Comparison of ENCODE assay signal across 8 mouse cellular contexts in genomic region chr8:71404951-71405351, GRCm38 (mm10). TPM values are rescaled to one million over a fixed set of nuclear protein-coding genes. Genes with fewer than 3 reads are reported as not detected.
DNase-seq lines count a peak whose midpoint lies in the region; ATAC-seq and TF ChIP-seq lines count a peak whose summit lies in the region.

No protein-coding gene starts in this region.

- H3K4me2 ChIP-seq in forebrain, embryonic 11.5 days (ENCODE audit: low read depth, low read length, severe bottlenecking) = peak overlapping the region; percentile 88; the same call in 1 of the 2 replicates
- H3K4me2 ChIP-seq in forebrain, postnatal 0 days (ENCODE audit: low read depth) = no peak overlapping the region
- peak overlapping the region; percentile 83; the same call in 1 of the 2 replicates for H3K4me2 ChIP-seq in midbrain, embryonic 12.5 days (replicated peaks)
- H3K4me2 ChIP-seq in midbrain, embryonic 16.5 days (ENCODE audit: low read length) = no peak overlapping the region; the same call in 1 of the 2 replicates

- no peaks in the 10 kb centered on the region for H3K9me3 ChIP-seq in forebrain, embryonic 11.5 days (ENCODE audit: control insufficient read depth, low read length)
- H3K9me3 ChIP-seq in forebrain, postnatal 0 days (ENCODE audit: low read length) = no peaks in the 10 kb centered on the region
- H3K9me3 ChIP-seq in midbrain, embryonic 12.5 days = no peaks in the 10 kb centered on the region
- no peaks in the 10 kb centered on the region for H3K9me3 ChIP-seq in midbrain, embryonic 16.5 days (replicated peaks; ENCODE audit: control insufficient read depth, low read length, poor library complexity, severe bottlenecking)

- H3K27ac ChIP-seq in forebrain, embryonic 11.5 days (ENCODE audit: low read depth, low read length) = no peak overlapping the region
- no peak overlapping the region for H3K27ac ChIP-seq in forebrain, postnatal 0 days (ENCODE audit: low read depth, low read length)
- H3K27ac ChIP-seq in midbrain, embryonic 12.5 days (replicated peaks) = no peak overlapping the region
- H3K27ac ChIP-seq in midbrain, embryonic 16.5 days (ENCODE audit: low read length) = no peak overlapping the region

- peaks cover 6% of the 10 kb centered on the region; the same call in 1 of the 2 replicates for H3K4me1 ChIP-seq in forebrain, embryonic 11.5 days (replicated peaks; ENCODE audit: control insufficient read depth, insufficient read depth, low read length)
- H3K4me1 ChIP-seq in forebrain, postnatal 0 days (ENCODE audit: insufficient read depth) = peaks cover 6% of the 10 kb centered on the region; the same call in 1 of the 2 replicates
- H3K4me1 ChIP-seq in midbrain, embryonic 12.5 days = peaks cover 25% of the 10 kb centered on the region
- peaks cover 13% of the 10 kb centered on the region; the same call in 1 of the 2 replicates for H3K4me1 ChIP-seq in midbrain, embryonic 16.5 days (ENCODE audit: control insufficient read depth, insufficient read depth, low read length)

- WGBS in forebrain, embryonic 11.5 days = 88% methylated on average over 9 of the region's 9 CpGs
- WGBS in forebrain, postnatal 0 days = 83% methylated on average over 9 of the region's 9 CpGs
- 90% methylated on average over 9 of the region's 9 CpGs for WGBS in midbrain, embryonic 12.5 days
- 91% methylated on average over 9 of the region's 9 CpGs for WGBS in midbrain, embryonic 16.5 days

- no peaks in the 10 kb centered on the region for H3K27me3 ChIP-seq in forebrain, embryonic 11.5 days (ENCODE audit: control insufficient read depth, insufficient read depth, low read length)
- no peaks in the 10 kb centered on the region for H3K27me3 ChIP-seq in forebrain, postnatal 0 days (ENCODE audit: insufficient read depth, low read length)
- H3K27me3 ChIP-seq in midbrain, embryonic 12.5 days = no peaks in the 10 kb centered on the region
- no peaks in the 10 kb centered on the region for H3K27me3 ChIP-seq in midbrain, embryonic 16.5 days (ENCODE audit: control insufficient read depth, insufficient read depth, low read depth, low read length)

- H3K4me3 ChIP-seq in forebrain, embryonic 11.5 days (ENCODE audit: low read depth, low read length) = no peak overlapping the region
- no peak overlapping the region for H3K4me3 ChIP-seq in forebrain, postnatal 0 days (ENCODE audit: low read depth, low read length)
- H3K4me3 ChIP-seq in midbrain, embryonic 12.5 days = no peak overlapping the region
- no peak overlapping the region for H3K4me3 ChIP-seq in midbrain, embryonic 16.5 days (ENCODE audit: low read depth, low read length)

- H3K9ac ChIP-seq in forebrain, embryonic 11.5 days (ENCODE audit: low read length) = no peak overlapping the region
- H3K9ac ChIP-seq in forebrain, postnatal 0 days = no peak overlapping the region
- H3K9ac ChIP-seq in midbrain, embryonic 12.5 days (replicated peaks) = no peak overlapping the region
- no peak overlapping the region for H3K9ac ChIP-seq in midbrain, embryonic 16.5 days (ENCODE audit: low read depth, low read length)

- TF ChIP-seq CTCF in forebrain, postnatal 0 days (IDR thresholded peaks at IDR 0.05; ENCODE audit: low read depth) = no peak

- ATAC-seq in forebrain, embryonic 11.5 days (replicated peaks; ENCODE audit: low FRiP score) = no peak
- no peak for ATAC-seq in forebrain, postnatal 0 days
- no peak for ATAC-seq in midbrain, embryonic 12.5 days (ENCODE audit: low FRiP score, low read depth)
- no peak for ATAC-seq in midbrain, embryonic 16.5 days
- ATAC-seq in inflammation-experienced regulatory T-cells, adult 6 months = no peak

- H3K36me3 ChIP-seq in forebrain, embryonic 11.5 days (ENCODE audit: control insufficient read depth, insufficient read depth, low read length) = peaks cover 6% of the 10 kb centered on the region; the same call in 1 of the 2 replicates
- peaks cover 3% of the 10 kb centered on the region for H3K36me3 ChIP-seq in forebrain, postnatal 0 days (ENCODE audit: insufficient read depth)
- H3K36me3 ChIP-seq in midbrain, embryonic 12.5 days = peaks cover 41% of the 10 kb centered on the region
- no peaks in the 10 kb centered on the region for H3K36me3 ChIP-seq in midbrain, embryonic 16.5 days (ENCODE audit: control insufficient read depth, insufficient read depth, low read length)

- no peak for DNase-seq in forebrain, embryonic 11.5 days (ENCODE audit: low spot score)
- no peak for DNase-seq in forebrain, postnatal 0 days
- peak; percentile 51 for DNase-seq in kidney, postnatal 14 days
- no peak for DNase-seq in testis, postnatal 14 days (ENCODE audit: low spot score)
- no peak for DNase-seq in layer of hippocampus, postnatal 10 days (ENCODE audit: low spot score in 2 of 2)

RNA-seq across cellular contexts. Expression of gene Ankle1, which starts 0.9 kb away (rescaled TPM):
- 38.7 and 42.2 TPM in 2 replicates for polyA plus RNA-seq in forebrain, embryonic 11.5 days (2014; fragmentation: Nextera tagmentation; extraction: Ambion mirVana)
- total RNA-seq in forebrain, postnatal 0 days (2014; rRNA removed) = 0.81 and 2.8 TPM in 2 replicates
- polyA plus RNA-seq in forebrain, postnatal 0 days (2015; fragmentation: Nextera tagmentation; extraction: Ambion mirVana) = 0.97 and 2.3 TPM in 2 replicates
- polyA plus RNA-seq in midbrain, embryonic 12.5 days (2016; fragmentation: Nextera tagmentation; extraction: Ambion mirVana) = 34.8 and 39.1 TPM in 2 replicates
- 4.0 and 5.1 TPM in 2 replicates for polyA plus RNA-seq in midbrain, embryonic 16.5 days (2015; fragmentation: Nextera tagmentation; extraction: Ambion mirVana)
- polyA plus RNA-seq in inflammation-experienced regulatory T-cells, adult 6 months (2017; shearing (Covaris generic)) = 1 to 10 TPM in 2 of 3 experiments, under 1 TPM in 1; 0.62 to 4.9 (median 1.2) TPM
- 1 to 10 TPM; 2.2 to 2.7 TPM for total RNA-seq in layer of hippocampus, postnatal 10 days (2021)

RNA-seq across cellular contexts. Expression of gene Babam1, which starts 8.3 kb away (rescaled TPM):
- polyA plus RNA-seq in forebrain, embryonic 11.5 days (2014; fragmentation: Nextera tagmentation; extraction: Ambion mirVana) = 106 and 119 TPM in 2 replicates
- 87.2 and 94.0 TPM in 2 replicates for total RNA-seq in forebrain, postnatal 0 days (2014; rRNA removed)
- polyA plus RNA-seq in forebrain, postnatal 0 days (2015; fragmentation: Nextera tagmentation; extraction: Ambion mirVana) = 98.9 and 107 TPM in 2 replicates
- 91.7 and 102 TPM in 2 replicates for polyA plus RNA-seq in midbrain, embryonic 12.5 days (2016; fragmentation: Nextera tagmentation; extraction: Ambion mirVana)
- polyA plus RNA-seq in midbrain, embryonic 16.5 days (2015; fragmentation: Nextera tagmentation; extraction: Ambion mirVana) = 89.8 and 91.0 TPM in 2 replicates
- polyA plus RNA-seq in inflammation-experienced regulatory T-cells, adult 6 months (2017; shearing (Covaris generic)) = 10 to 100 TPM; 52.0 to 70.5 (median 54.7) TPM
- 10 to 100 TPM; 78.7 to 82.2 TPM for total RNA-seq in layer of hippocampus, postnatal 10 days (2021)

RNA-seq across cellular contexts. Expression of gene Ushbp1, which starts 9.3 kb away (rescaled TPM):
- polyA plus RNA-seq in forebrain, embryonic 11.5 days (2014; fragmentation: Nextera tagmentation; extraction: Ambion mirVana) = 4.2 and 4.5 TPM in 2 replicates
- 3.5 and 5.6 TPM in 2 replicates for total RNA-seq in forebrain, postnatal 0 days (2014; rRNA removed)
- polyA plus RNA-seq in forebrain, postnatal 0 days (2015; fragmentation: Nextera tagmentation; extraction: Ambion mirVana) = 4.2 and 4.5 TPM in 2 replicates
- polyA plus RNA-seq in midbrain, embryonic 12.5 days (2016; fragmentation: Nextera tagmentation; extraction: Ambion mirVana) = 5.6 and 5.9 TPM in 2 replicates
- polyA plus RNA-seq in midbrain, embryonic 16.5 days (2015; fragmentation: Nextera tagmentation; extraction: Ambion mirVana) = 7.4 and 8.1 TPM in 2 replicates
- polyA plus RNA-seq in inflammation-experienced regulatory T-cells, adult 6 months (2017; shearing (Covaris generic)) = under 1 TPM in 2 of 3 experiments, not detected in 1; 0.13 to 0.21 TPM
- 1 to 10 TPM; 6.7 to 7.3 TPM for total RNA-seq in layer of hippocampus, postnatal 10 days (2021)

RNA-seq across cellular contexts. Expression of gene Nr2f6, which starts 23.2 kb away (rescaled TPM):
- 49.1 and 51.4 TPM in 2 replicates for polyA plus RNA-seq in forebrain, embryonic 11.5 days (2014; fragmentation: Nextera tagmentation; extraction: Ambion mirVana)
- total RNA-seq in forebrain, postnatal 0 days (2014; rRNA removed) = 59.0 and 63.9 TPM in 2 replicates
- polyA plus RNA-seq in forebrain, postnatal 0 days (2015; fragmentation: Nextera tagmentation; extraction: Ambion mirVana) = 26.0 and 28.9 TPM in 2 replicates
- 54.4 and 58.5 TPM in 2 replicates for polyA plus RNA-seq in midbrain, embryonic 12.5 days (2016; fragmentation: Nextera tagmentation; extraction: Ambion mirVana)
- 19.8 and 20.1 TPM in 2 replicates for polyA plus RNA-seq in midbrain, embryonic 16.5 days (2015; fragmentation: Nextera tagmentation; extraction: Ambion mirVana)
- 1 to 10 TPM in 2 of 3 experiments, under 1 TPM in 1; 0.93 to 2.4 (median 1.1) TPM for polyA plus RNA-seq in inflammation-experienced regulatory T-cells, adult 6 months (2017; shearing (Covaris generic))
- 10 to 100 TPM; 32.2 to 32.5 TPM for total RNA-seq in layer of hippocampus, postnatal 10 days (2021)

RNA-seq across cellular contexts. Expression of gene Ocel1, which starts 33.9 kb away (rescaled TPM):
- polyA plus RNA-seq in forebrain, embryonic 11.5 days (2014; fragmentation: Nextera tagmentation; extraction: Ambion mirVana) = 2.9 and 3.3 TPM in 2 replicates
- 14.3 and 16.2 TPM in 2 replicates for total RNA-seq in forebrain, postnatal 0 days (2014; rRNA removed)
- polyA plus RNA-seq in forebrain, postnatal 0 days (2015; fragmentation: Nextera tagmentation; extraction: Ambion mirVana) = 5.2 and 6.6 TPM in 2 replicates
- 4.5 and 6.3 TPM in 2 replicates for polyA plus RNA-seq in midbrain, embryonic 12.5 days (2016; fragmentation: Nextera tagmentation; extraction: Ambion mirVana)
- polyA plus RNA-seq in midbrain, embryonic 16.5 days (2015; fragmentation: Nextera tagmentation; extraction: Ambion mirVana) = 5.1 and 5.3 TPM in 2 replicates
- polyA plus RNA-seq in inflammation-experienced regulatory T-cells, adult 6 months (2017; shearing (Covaris generic)) = 1 to 10 TPM; 3.3 to 4.7 (median 4.5) TPM
- 10 to 100 TPM; 17.2 to 17.6 TPM for total RNA-seq in layer of hippocampus, postnatal 10 days (2021)

Comparison
In these comparisons a context has a peak if more than half of its experiments do, and no peak if none do; other contexts are left out.
1. H3K4me2 ChIP-seq: peak in forebrain, embryonic 11.5 days (single experiment) and midbrain, embryonic 12.5 days (single experiment); none in forebrain, postnatal 0 days (single experiment) and midbrain, embryonic 16.5 days (single experiment).